Mouse (Mus musculus): ENCODE results near the gene Retnla.

- TF ChIP-seq EP300 (IDR thresholded peaks at IDR 0.05; ENCODE audit: insufficient read depth, low read depth, low read length) (no peak), POLR2A (IDR thresholded peaks at IDR 0.05; ENCODE audit: insufficient read depth, low read length) (no peak), CTCF (IDR thresholded peaks at IDR 0.05; ENCODE audit: low read depth, low read length) (no peak)
Measured at GRCm38 (mm10) chr16:48890733-48891132, 48.4 kb downstream of the Retnla start.

Measured in ES-Bruce4 (cell line).